Mouse (Mus musculus): Measurements from ENCODE around the gene Emilin3.

Gene Emilin3

DNA sequence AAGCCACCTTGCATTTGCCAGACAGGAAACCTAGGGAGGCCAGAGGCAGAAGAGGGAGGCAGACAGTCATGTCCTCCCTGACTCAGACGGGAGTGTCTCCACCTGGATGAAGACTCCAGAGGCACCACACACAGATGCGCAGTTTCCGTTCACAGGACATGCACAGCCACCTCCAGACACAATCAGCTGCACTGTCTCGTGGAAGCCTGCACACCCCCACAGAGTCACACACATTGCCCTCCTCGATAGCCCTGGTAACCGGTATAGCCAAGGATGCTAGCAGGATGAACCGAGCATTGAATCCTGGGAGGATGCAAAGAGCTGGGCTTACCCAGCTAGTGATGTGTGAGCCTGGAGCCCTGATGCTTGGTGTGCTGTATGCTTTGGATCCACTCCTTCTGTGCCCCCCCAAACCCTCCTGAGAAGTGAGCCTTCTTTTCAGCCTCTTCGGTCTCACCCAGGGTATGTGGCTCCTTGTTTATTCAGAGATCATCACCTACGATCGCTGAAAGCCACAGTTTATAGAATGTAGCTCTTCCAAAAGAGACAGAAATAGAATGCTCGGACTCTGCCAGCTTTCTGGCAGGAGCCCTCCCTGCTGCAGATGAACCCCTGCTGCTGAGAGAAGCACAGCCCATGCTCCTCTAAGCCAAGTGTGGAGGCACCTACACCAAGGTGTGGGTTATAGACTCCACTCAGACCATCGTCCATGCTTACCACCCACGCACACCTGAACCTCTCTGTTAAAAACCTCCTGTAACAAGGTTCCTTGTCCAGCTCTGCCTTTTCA lies 3.9 kb upstream of the Emilin3 start:
- peak; percentile 43 for DNase-seq

DNA sequence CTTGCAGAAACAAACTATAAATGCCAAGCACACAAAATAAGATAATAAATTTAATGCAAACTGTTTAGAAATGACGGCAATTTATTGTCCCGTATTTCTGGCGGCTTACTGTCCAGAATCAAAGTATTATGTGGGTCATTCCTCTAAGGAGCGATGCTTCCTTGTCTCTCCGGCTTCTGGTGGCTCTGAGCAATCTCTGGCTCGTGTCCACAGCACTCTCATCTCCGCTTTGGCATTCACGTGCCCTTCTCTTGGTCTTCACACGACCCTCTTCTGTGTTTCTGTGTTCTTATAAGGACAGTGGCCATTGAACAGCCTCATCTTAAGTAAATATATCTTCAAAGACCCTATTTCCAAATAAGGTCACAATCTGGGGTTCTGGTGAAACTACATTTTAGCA lies 2.5 kb upstream of the Emilin3 start:
- DNase-seq = peak; percentile 22

- peak; percentile 45 for DNase-seq
Measured at GRCm38 (mm10) chr2:160911558-160912201, 448 bp downstream of the Emilin3 start.

- no peak for DNase-seq
Measured at GRCm38 (mm10) chr2:160910633-160911032, 1.5 kb downstream of the Emilin3 start.

- no peak for DNase-seq
Measured at GRCm38 (mm10) chr2:160908607-160909006, 3.5 kb downstream of the Emilin3 start.

- DNase-seq = peak; percentile 77
Measured at GRCm38 (mm10) chr2:160906101-160906500, 6.0 kb downstream of the Emilin3 start.

DNA sequence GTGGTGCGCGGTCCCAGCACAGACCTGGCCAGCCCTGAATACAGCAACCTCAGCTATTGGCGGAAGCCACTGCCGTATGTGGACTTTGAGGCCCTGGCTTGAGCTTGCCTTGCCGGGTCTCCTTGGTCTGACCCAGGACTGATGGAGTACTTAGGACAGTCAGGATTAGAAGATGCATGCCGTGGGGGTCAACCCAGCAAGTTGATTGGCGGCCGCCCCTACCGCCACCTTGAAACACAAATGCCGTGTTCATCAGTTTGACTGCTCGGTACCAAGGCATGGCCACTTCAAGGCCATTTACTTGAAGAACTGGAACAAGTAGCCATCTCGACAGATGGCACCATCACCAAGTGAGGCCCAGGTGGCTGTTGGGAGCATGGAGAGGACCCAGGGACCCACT lies 6.8 kb downstream of the Emilin3 start:
- no peak for DNase-seq

DNA sequence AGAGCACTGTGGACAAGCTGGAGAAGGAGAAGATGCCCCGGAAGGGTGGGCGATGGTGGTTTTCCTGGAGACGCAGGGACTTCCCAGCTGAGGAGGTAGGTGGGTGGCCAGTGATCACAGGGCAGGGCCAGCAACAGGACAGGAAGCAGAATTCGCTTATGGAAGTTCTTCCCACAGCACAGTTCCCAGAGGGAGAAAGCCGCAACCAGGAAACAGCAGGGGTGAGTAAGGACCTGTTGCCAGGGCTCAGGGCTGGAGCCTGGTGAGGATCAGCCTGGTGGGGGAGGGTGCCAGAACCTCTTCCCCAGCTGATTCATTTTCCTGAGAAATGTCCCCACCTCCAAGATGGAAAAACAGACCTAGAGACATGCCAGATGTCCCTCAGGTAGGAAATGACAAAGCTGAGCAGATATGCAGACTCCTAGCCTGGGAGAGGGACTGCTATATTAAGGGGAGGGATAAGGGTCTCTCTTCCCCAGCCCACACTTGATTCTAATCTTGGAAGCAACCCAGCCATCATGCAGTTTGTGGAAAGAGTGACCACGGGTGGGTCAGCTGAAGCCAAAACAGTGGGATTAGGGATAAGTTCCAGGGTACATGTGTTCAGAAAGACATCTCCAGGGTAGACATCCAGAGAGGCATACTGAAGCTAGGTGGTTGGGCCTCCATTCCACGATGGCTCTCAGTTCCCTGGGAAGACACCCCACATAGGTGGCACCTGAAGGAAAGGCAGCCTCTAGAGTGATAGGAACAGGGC lies 10.3 kb downstream of the Emilin3 start:
- no peak for DNase-seq

DNA sequence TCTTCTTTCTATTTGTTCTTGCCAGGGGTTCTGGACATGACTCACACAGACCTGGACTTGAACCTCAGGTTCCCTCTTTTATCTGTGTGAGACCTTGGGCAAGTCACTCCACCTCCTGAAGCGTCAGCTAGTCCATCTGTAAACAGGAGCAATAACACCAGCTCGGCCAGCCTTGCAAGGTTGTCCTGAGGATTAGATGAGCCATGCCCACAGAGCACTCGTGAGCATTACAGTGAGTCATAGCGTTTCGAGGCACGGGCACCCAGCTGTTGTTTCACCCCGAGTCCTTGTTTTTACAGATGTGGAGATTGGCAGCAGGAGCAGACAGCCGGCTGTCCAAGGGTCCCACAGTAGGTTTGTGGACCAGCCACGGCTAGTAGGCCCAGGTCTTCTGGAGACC lies 20.4 kb downstream of the Emilin3 start:
- DNase-seq = no peak

GRCm38 (mm10) chr2:160891045-160891444 lies 21.1 kb downstream of the Emilin3 start:
- DNase-seq = no peak

GRCm38 (mm10) chr2:160887859-160888258 lies 24.3 kb downstream of the Emilin3 start:
- DNase-seq = peak; percentile 36

DNA sequence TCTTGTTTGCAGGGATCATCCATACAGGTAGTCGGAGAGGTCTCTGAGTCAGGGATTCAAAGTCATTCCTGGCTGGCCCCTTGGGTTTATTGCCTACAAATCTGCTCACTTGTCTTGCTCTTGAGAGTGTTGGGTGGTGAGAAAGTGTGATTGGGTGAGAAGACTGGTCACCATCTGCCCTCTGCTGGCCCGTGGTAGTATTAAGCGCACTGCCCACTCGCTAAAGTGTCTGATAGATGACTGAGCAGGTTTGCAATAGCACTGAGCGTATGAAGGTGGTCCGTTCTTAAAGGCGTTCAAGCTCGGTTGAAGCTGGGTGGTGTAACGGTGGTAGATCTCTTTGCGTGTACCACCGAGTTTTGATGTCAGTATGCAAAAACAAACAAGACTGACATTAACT lies 24.8 kb downstream of the Emilin3 start:
- DNase-seq = peak; percentile 89

- no peak for DNase-seq
Measured at GRCm38 (mm10) chr2:160886221-160886620, 25.9 kb downstream of the Emilin3 start.

DNA sequence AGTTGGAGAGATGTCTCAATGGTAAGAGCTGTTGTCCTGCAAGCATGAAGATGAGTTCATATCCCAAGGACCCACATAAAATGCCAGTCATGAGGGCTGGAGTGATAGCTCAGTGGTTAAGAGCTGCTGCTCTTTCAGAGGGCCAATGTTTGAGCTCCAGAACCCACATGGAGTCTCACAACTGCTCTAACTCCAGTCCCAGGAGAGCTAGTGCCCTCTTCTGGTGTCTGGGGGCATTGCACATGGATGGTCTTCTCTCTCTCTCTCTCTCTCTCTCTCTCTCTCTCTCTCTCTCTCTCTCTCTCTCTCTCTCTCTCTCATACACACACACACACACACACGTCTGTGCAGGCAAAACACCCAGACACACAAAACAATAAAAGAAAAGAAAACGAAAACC lies 27.3 kb downstream of the Emilin3 start:
- DNase-seq = peak; percentile 41

DNA sequence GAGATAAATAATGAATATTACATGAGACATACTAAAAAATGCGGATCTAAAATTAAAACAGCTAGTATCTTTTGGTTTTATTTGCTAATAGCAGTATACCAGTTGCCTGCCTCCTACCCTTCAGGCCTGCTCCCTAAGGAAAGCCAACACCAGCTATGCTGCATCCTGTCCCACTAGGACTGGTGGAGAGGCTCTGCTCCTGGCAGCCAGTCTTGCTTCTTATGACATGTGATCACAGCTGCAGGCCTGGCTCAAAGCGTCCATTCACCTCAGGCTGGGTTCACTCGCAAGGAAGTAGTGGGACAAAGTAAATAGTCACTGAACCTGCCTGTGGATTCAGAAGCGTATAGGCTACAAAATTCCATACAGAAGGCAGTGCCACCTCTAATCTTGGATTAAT lies 28.2 kb downstream of the Emilin3 start:
- no peak for DNase-seq

DNA sequence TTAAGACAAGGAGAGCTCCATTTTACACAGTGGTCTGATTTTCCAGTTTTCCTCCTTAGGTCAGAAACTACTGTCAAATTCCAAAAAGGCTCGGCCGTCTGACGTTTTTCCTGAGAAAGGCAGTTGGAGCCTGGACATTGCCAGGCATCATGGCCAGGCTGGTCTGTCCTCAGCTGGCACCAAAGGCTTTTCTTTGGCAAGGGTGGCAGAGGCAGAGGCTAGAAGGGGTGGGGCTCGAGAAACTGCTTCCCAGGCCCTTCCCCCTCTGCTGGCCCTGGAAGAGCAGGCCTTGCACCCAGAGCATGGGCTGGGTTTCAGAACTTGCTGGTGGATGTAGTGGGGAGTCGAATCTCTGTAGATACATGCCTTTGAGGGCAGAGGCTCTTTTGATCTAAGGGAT lies 29.7 kb downstream of the Emilin3 start:
- no peak for DNase-seq

GRCm38 (mm10) chr2:160881462-160882101 lies 30.5 kb downstream of the Emilin3 start:
- DNase-seq = no peak

GRCm38 (mm10) chr2:160880453-160881195 lies 31.5 kb downstream of the Emilin3 start, which contains the start of gene Lpin3:
TSS of gene Lpin3 (plus strand) at chr2:160880670.
- DNase-seq = no peak

DNA sequence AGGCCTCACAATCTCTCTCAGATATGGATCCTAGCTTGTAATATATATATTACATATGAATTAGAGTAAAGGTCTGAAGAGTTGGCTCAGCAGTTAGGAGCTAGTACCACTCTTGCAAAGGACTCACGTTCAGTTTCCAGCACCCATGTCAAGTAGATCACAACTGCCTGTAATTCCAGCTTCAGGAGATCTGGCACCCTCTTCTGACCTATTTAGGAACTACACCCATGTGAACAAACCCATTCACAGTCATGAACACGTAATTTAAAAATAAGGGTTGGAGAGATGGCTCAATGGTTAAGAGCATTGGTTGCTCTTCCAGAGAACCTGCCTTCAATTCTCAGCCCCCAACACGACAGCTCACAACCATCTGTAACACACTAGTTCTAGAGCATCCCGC lies 36.0 kb downstream of the Emilin3 start:
- no peak for DNase-seq

DNA sequence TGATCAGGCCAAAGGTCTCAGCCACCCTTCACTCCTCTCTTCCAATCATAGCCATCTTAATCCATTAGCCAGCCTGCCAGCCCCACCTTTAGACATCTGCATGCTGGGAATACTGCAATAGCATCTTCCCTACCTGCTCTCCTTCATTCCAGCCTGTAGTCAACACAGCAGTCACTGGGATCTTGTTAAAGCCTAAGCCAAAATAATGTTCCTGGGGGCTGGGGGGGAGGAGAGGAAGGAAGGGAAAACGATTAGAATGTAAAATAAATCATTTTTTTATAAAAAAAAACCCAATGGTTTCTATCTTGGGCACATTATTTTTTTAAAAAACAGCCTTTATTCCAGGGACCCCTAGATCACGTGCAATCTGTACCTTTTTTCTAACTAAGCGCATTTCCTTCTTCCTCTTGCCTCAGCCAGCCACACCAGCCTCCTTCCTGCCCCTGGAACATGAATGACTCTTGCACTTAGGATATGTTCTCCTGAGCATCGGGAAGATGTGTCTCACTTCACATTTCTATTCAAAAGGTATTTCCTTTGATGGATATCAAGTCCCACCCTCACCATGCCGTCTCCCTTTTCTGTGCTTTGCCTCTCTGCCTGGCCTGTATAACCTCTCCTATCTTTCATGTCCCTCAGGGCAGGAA lies 37.8 kb downstream of the Emilin3 start:
- no peak for DNase-seq

DNA sequence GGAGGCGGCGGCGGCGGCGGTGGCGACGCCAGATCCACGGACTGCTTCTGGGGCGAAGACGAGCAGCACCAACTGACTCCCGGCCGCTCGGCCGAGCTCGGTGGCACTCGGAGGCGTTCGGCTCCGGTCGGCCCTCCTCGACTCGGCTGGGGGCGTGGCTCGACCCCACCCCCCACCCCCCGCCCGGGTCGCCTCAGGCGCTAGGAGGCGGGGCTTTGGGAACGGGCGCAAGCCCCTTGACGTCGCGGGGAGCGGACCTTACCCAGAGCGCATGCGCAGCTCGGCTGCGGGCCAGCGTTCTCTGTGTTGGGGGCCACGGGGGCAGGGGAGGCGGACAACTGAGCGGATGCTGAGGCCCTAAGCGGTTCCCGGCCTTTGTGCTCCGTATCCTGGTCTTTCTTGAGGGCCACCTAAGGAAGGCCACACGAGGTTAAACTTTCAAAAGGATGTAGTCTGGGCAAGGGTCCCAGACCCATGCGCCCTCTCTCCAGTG lies 39.2 kb downstream of the Emilin3 start, which contains the start of gene Zhx3:
Zhx3 (minus strand) TSS at position 109 of the 493 bp plus-strand sequence.
- DNase-seq = peak; percentile 92

- DNase-seq = peak; percentile 76
Measured at GRCm38 (mm10) chr2:160872395-160872794, 39.7 kb downstream of the Emilin3 start.

Measured in cerebellum, adult 8-10 months (tissue).